Mouse (Mus musculus): Measurements from ENCODE around the gene Tulp4. TPM values are rescaled to one million over a fixed set of nuclear protein-coding genes. Genes with fewer than 3 reads are reported as not detected.

Tulp4 gene
- polyA plus RNA-seq, 1 experiment from 2014 or later = 37.0 TPM

GRCm38 (mm10) chr17:6154366-6154765 lies 48.1 kb downstream of the Tulp4 start:
- Histone ChIP-seq H3K27ac (ENCODE audit: low read depth, low read length) (no peak overlapping the region), H3K4me3 (ENCODE audit: low read depth, low read length) (no peak overlapping the region), H3K9me3 (ENCODE audit: control insufficient read depth) (no peaks in the 10 kb centered on the region), H3K4me1 (replicated peaks; ENCODE audit: control insufficient read depth, insufficient read depth, low read length) (no peaks in the 10 kb centered on the region), H3K36me3 (ENCODE audit: control insufficient read depth, insufficient read depth) (no peaks in the 10 kb centered on the region; the same call in 1 of the 2 replicates), H3K4me2 (replicated peaks; ENCODE audit: low read depth) (no peak overlapping the region), H3K27me3 (replicated peaks; ENCODE audit: control insufficient read depth, insufficient read depth, low read length) (no peaks in the 10 kb centered on the region), H3K9ac (ENCODE audit: low read depth, low read length) (no peak overlapping the region)
- no peak for ATAC-seq
- no peak for TF ChIP-seq CTCF (IDR thresholded peaks at IDR 0.05; ENCODE audit: low read depth)
- 80% methylated on average over 4 of the region's 4 CpGs for WGBS

- Histone ChIP-seq H3K9ac (ENCODE audit: low read depth, low read length) (no peak overlapping the region), H3K4me1 (replicated peaks; ENCODE audit: control insufficient read depth, insufficient read depth, low read length) (no peaks in the 10 kb centered on the region), H3K36me3 (ENCODE audit: control insufficient read depth, insufficient read depth) (no peaks in the 10 kb centered on the region; the same call in 1 of the 2 replicates), H3K4me3 (ENCODE audit: low read depth, low read length) (no peak overlapping the region), H3K4me2 (replicated peaks; ENCODE audit: low read depth) (no peak overlapping the region), H3K9me3 (ENCODE audit: control insufficient read depth) (no peaks in the 10 kb centered on the region), H3K27ac (ENCODE audit: low read depth, low read length) (no peak overlapping the region), H3K27me3 (replicated peaks; ENCODE audit: control insufficient read depth, insufficient read depth, low read length) (no peaks in the 10 kb centered on the region)
- ATAC-seq = no peak
- TF ChIP-seq CTCF (IDR thresholded peaks at IDR 0.05; ENCODE audit: low read depth) = no peak
- 80% methylated on average over 6 of the region's 6 CpGs for WGBS
Measured at GRCm38 (mm10) chr17:6160495-6160894, 54.3 kb downstream of the Tulp4 start.

- 68% methylated on average over 9 of the region's 9 CpGs for WGBS
- Histone ChIP-seq H3K4me1 (replicated peaks; ENCODE audit: control insufficient read depth, insufficient read depth, low read length) (no peaks in the 10 kb centered on the region), H3K9ac (ENCODE audit: low read depth, low read length) (no peak overlapping the region), H3K27ac (ENCODE audit: low read depth, low read length) (no peak overlapping the region), H3K9me3 (ENCODE audit: control insufficient read depth) (no peaks in the 10 kb centered on the region), H3K4me2 (replicated peaks; ENCODE audit: low read depth) (no peak overlapping the region), H3K4me3 (ENCODE audit: low read depth, low read length) (no peak overlapping the region), H3K27me3 (replicated peaks; ENCODE audit: control insufficient read depth, insufficient read depth, low read length) (no peaks in the 10 kb centered on the region), H3K36me3 (ENCODE audit: control insufficient read depth, insufficient read depth) (no peaks in the 10 kb centered on the region)
- no peak for TF ChIP-seq CTCF (IDR thresholded peaks at IDR 0.05; ENCODE audit: low read depth)
- no peak for ATAC-seq
Measured at GRCm38 (mm10) chr17:6161916-6162315, 55.7 kb downstream of the Tulp4 start.

- no peak overlapping the region for H3K27ac ChIP-seq (ENCODE audit: low read depth, low read length)
- TF ChIP-seq CTCF (IDR thresholded peaks at IDR 0.05; ENCODE audit: low read depth) = no peak
- 89% methylated on average over 1 of the region's 1 CpGs for WGBS
- no peaks in the 10 kb centered on the region for H3K4me1 ChIP-seq (replicated peaks; ENCODE audit: control insufficient read depth, insufficient read depth, low read length)
- H3K9me3 ChIP-seq (ENCODE audit: control insufficient read depth) = no peaks in the 10 kb centered on the region
- no peaks in the 10 kb centered on the region for H3K27me3 ChIP-seq (replicated peaks; ENCODE audit: control insufficient read depth, insufficient read depth, low read length)
- H3K36me3 ChIP-seq (ENCODE audit: control insufficient read depth, insufficient read depth) = no peaks in the 10 kb centered on the region
- no peak overlapping the region for H3K4me2 ChIP-seq (replicated peaks; ENCODE audit: low read depth)
- no peak for ATAC-seq
- no peak overlapping the region for H3K4me3 ChIP-seq (ENCODE audit: low read depth, low read length)
- no peak overlapping the region for H3K9ac ChIP-seq (ENCODE audit: low read depth, low read length)
Measured at GRCm38 (mm10) chr17:6162761-6163160, 56.5 kb downstream of the Tulp4 start.

- H3K9ac ChIP-seq (ENCODE audit: low read depth, low read length) = no peak overlapping the region
- no peaks in the 10 kb centered on the region for H3K27me3 ChIP-seq (replicated peaks; ENCODE audit: control insufficient read depth, insufficient read depth, low read length)
- 63% methylated on average over 4 of the region's 4 CpGs for WGBS
- H3K4me1 ChIP-seq (replicated peaks; ENCODE audit: control insufficient read depth, insufficient read depth, low read length) = no peaks in the 10 kb centered on the region
- no peak overlapping the region for H3K4me3 ChIP-seq (ENCODE audit: low read depth, low read length)
- H3K36me3 ChIP-seq (ENCODE audit: control insufficient read depth, insufficient read depth) = no peaks in the 10 kb centered on the region
- no peak overlapping the region for H3K4me2 ChIP-seq (replicated peaks; ENCODE audit: low read depth)
- ATAC-seq = no peak
- no peaks in the 10 kb centered on the region for H3K9me3 ChIP-seq (ENCODE audit: control insufficient read depth)
- TF ChIP-seq CTCF (IDR thresholded peaks at IDR 0.05; ENCODE audit: low read depth) = no peak
- H3K27ac ChIP-seq (ENCODE audit: low read depth, low read length) = no peak overlapping the region
Measured at GRCm38 (mm10) chr17:6164911-6165310, 58.7 kb downstream of the Tulp4 start.

DNA sequence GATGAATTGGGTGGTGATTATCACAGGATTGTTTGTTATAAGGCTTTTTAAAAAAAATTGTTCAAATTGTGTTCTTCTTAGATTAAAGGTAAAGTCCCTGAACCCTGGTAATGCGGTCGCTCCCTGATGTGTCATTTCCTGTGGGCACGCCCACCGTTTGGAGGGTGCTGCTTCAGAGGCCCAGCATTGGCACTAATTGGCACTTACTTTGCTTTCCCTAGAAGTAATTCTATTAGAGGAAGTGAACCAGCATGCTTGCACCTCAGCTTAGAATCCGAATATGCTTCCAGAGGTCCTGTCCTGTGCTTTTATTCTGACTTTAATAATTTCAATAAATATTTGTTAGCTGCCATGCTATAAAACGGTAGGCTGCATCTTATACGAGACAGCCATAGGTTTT lies 66.2 kb downstream of the Tulp4 start:
- peak overlapping the region; percentile 71; the same call in 1 of the 2 replicates for H3K27ac ChIP-seq (ENCODE audit: low read depth, low read length)
- WGBS = 44% methylated on average over 7 of the region's 7 CpGs

More for the DNA sequence above, 66.2 kb downstream of the Tulp4 start:
- Histone ChIP-seq H3K4me3 (ENCODE audit: low read depth, low read length) (no peak overlapping the region), H3K27me3 (replicated peaks; ENCODE audit: control insufficient read depth, insufficient read depth, low read length) (no peaks in the 10 kb centered on the region), H3K36me3 (ENCODE audit: control insufficient read depth, insufficient read depth) (peaks cover 6% of the 10 kb centered on the region; the same call in 1 of the 2 replicates), H3K9ac (ENCODE audit: low read depth, low read length) (no peak overlapping the region), H3K9me3 (ENCODE audit: control insufficient read depth) (no peaks in the 10 kb centered on the region), H3K4me2 (replicated peaks; ENCODE audit: low read depth) (no peak overlapping the region), H3K4me1 (replicated peaks; ENCODE audit: control insufficient read depth, insufficient read depth, low read length) (peaks cover 5% of the 10 kb centered on the region; the same call in 1 of the 2 replicates)
- ATAC-seq = no peak
- TF ChIP-seq CTCF (IDR thresholded peaks at IDR 0.05; ENCODE audit: low read depth) = no peak

All from intestine, postnatal 0 days (tissue).